Mouse (Mus musculus): ENCODE data around the gene Ntrk3.

Ntrk3 gene

DNA sequence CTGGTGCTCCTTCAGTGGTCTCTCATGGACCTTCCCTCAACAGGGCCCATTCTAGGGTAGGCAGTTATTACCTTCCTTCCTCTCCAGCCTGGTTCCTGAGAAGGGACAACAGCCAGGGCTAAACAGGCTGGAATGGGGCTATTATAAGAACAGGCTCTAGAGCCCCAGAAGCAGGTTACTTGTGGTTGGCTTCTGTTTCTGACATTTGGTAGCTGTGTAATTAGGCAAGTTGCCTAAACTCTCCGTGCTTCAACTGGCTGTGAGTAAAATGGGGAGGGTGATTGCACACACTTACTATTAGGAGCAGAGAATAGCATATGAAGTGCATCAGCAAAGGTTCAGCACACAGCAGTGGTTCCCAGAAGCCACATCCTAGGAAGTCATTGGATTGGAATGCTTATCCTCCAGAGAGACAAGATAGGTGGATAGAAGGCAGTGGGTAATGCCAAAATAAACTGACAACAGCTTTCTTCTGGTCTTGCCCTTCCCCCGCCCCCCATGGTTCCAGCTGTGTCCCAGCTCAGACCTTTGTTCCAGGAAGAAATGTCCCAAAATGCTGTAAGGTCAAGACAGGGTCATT lies 230.7 kb downstream of the Ntrk3 start:
- DNase-seq = no peak

DNA sequence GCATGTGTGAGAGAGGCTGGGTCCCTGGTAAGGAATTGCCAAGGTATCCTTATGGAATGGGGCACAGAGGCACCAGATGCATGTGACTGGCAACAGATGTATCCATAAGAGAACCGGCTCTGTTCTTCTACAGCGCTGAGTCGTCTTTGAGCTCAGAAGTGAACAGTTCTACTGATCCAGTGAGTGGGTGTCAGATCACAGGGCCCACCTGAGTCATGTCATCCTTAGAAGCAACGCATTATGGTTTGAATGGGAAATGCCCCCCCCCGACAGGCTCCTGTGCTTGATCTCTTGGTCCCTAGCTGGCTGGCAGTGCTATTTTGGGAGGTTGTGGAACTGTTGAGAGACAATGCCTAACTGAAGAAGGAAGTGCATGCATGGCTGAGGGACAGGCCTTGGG lies 236.9 kb downstream of the Ntrk3 start:
- DNase-seq = no peak

DNA sequence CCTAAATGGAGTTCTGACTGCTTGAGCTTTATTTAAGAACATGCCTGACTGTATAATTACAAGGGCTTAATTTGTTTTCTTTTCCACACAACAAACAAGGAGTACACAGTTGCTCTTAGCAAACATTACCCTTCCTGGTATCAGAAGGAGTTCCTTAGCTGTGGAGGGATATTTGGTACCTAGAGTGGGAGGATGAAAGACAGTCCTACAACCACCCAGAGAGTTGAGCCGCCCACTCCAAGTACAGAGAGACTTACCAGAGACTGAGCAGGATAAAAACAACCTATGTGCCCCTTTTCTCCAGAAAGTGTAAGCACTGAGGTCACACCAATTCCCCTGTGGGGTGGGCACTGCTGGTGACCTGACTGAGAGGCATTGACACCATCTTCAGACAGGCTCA lies 237.8 kb downstream of the Ntrk3 start:
- no peak for DNase-seq

DNA sequence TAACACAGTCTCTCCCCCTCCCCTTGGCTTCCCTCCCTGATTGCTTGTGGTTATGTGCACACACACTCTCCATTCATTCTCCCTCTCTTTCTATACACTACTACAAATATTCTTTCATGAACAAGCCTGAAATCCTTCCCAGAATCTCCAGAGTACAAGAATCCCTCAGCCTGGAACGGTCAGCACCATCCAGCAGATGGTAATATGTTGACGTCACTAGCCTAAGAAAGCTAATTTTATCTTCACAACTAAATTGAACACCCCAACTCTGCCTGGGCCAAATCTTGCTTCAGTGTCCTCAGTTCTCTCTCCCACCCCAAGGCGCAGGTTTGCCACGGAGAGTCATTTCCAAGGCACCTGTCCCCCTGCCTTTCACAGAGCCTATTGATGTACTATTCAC lies 239.5 kb downstream of the Ntrk3 start:
- no peak for DNase-seq

DNA sequence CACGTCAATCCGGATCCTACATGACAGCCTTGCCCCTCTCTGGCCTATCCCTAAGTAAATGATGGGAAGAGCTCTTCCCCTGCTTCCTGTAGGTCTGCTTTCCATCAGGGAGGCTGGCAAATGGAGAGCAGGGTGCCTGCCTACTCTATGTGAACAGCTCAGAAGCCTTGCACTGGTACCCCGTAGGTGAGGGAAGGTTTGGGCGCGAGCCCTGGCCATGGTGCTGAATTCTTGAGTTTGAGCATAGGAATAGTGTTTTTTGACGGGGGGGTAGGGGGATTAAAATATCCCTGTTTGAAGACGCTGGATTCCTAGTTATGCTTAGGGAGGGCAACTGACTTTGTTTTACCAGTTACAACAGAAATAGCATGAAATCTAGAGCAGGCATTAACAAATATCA lies 240.0 kb downstream of the Ntrk3 start:
- DNase-seq = peak; percentile 8

DNA sequence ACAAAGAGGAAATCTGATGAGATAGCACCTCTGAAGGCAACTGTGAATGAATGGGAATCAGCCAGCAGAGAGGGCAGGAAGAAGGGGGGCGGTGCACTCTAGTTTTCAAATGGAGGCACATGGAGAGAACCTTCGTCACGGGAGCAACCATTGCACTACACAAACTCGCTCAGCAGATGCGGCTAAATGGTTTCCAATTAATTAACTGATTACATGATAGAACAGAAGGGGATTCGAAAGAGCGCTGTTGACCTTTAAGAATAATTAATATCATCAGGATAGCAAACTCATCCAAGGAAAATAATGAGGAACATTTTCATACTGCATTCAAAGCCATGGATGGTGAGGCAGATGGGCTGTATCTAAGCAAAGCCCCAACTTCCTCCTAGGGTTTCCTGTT lies 244.2 kb downstream of the Ntrk3 start:
- no peak for DNase-seq

DNA sequence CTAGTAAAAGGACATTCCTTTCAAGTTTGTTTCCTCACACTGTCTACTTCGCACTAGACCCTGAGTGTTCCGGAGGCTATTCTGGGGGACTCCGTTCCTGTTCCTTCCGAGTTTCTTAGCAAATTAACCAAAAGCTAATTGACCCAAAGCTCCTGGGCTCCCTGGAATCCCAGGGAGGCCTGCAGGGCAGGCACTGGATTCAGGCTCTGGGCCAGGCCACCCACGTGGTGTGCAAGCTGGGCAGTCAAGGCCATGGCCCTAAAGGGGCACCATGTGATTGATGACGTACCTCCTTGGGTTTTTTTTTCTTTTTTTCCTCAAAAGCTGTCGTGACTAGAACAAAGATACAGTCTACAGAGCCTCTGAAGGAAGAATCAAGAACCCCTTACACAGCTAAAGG lies 246.6 kb downstream of the Ntrk3 start:
- no peak for DNase-seq

DNA sequence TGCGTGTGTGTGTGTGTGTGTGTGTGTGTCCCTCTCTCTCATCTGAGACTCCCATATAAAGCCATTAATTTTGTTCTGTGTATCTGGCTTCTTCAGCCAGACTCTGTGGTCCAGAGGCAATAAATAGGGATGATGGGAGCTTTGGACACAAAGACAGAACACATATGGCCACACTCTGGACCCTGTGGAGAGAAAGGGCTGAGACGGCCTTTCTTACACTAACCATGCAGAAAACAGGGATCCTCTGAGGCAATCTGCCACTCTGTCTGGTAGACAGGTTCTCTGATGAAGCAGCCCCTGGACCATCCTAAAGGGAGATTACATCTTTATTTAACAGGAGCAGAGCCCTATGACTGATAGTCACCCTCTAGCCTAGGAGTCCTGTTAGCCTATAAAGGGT lies 253.5 kb downstream of the Ntrk3 start:
- DNase-seq = no peak

DNA sequence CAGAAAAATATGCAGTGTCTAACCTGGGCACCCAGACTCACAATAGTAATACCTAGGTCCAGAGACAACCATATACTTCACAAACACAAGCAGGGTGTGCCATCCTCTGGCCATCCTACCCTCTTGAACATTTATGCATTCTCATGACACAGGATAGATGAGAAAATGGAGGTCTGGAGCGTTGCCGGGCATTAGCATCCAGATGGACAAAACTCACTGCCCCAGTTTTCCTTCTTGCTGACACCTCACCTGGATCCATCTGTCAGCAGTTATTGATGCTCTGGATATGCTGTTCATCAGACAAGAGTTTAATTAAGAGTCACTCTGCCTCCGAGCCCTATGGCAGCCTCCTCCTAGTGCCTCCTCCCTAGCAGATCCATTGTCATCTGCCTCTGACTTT lies 254.1 kb downstream of the Ntrk3 start:
- no peak for DNase-seq

DNA sequence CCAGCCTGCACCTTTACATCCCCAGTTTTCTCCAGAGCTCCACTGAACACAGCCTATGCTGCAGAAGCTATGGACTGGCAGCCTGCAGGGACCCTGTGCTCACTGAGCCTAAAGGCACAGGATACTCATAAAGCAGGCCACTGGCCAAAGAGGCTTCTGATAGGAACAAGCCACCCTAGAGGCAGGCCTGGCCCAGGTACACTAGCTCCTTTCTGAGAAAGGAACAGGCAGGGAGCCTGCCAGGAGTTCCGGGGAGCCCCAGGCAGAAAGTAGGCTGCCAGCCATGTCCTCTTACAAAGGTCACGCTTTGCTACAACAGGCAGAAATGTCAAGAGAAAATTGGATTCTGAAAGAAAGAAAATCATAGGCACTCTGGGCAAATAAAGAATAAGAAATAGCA lies 254.8 kb downstream of the Ntrk3 start:
- DNase-seq = no peak

DNA sequence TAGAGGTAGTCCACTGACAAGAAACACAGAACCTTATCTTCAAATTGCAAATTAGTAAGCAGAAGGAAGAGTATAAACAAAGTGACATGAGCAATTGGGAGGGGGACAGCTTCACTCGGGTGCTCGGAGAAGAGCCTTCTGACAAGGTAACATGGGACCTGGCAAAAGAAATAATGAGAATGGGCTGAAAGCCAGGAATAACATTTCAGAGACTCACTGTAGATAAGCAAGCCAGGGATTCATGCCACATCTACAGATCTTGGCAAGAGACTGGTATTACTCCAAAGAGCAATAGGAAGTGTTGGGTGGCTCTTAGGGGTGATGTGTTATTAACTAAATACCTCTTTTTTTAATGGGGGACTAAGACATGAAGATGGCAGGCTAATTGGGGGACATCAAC lies 258.9 kb downstream of the Ntrk3 start:
- DNase-seq = no peak

DNA sequence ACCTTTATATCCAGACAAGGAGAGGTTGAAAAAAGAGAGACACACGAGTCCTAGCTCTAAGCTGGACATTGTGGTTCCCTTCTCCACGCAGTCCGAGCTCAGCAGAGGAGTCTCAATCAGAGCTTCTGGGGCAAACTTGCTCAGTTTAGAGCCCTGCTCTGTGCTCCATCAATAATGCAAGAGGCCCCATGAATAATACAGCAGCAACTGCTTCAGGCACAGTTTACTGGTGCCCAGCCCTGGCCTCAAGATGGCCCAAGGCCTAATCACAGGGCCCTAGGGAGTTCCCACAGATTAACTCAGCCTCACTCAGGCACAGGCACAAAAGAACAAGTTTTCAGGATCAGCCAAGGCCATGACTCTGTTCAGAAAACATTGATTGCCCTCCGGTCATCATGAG lies 266.1 kb downstream of the Ntrk3 start:
- no peak for DNase-seq

DNA sequence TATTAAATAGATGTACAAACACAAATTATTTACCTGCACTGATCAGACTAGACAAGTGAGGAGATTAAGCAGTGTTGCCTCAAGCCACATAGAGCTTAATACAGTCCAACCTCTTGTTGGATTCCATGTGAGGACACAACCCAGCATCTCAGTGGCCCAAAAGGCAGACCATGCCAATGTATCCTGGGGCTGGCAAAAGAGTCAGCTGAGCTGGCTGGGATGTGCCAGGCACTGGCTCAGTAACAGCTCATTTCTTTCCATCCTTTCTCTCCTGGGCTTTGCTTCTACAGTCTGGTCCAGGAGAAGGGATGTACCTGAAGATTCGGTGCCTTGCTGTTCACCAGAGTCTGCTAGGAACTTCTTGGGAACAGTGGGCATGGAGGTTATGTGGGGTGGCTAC lies 266.5 kb downstream of the Ntrk3 start:
- no peak for DNase-seq

DNA sequence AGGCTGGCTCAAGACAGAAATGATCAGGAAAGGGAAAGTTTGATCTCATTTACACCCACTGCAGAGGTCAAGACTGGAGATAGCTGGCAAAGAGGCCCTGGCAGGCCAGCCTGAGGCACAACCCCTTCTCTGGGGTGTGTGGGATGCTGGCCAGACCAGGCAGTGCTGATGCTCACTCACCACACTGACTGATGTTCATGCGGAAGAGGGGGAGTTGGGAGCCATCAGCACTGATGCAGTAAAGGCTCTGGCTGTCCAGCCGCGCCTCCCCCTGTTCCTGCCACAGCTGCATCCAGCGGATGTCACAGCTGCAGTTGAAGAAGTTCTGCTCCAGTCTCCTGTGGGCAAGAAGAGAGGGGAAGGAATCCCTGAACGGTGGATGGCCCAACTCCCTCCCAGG lies 275.2 kb downstream of the Ntrk3 start:
- no peak for DNase-seq

DNA sequence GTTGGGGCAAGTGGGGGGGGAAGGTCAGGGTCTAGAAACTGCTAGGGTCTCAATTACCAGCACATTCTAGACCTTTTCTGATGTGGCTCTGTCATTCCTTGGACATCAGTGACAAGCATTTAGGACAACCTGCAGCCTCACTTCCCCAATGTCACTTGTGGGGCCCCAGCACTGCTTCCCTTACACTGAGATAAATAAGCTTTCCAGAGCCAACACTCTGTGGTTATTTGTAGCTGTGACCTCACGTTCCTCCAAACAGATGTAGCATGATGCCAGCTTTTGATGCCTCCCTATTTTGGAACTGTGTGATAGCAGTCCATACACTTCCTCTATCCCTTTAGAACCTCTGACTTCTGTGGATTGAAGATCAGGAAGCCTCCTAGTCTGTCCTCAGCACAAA lies 278.8 kb downstream of the Ntrk3 start:
- DNase-seq = no peak

DNA sequence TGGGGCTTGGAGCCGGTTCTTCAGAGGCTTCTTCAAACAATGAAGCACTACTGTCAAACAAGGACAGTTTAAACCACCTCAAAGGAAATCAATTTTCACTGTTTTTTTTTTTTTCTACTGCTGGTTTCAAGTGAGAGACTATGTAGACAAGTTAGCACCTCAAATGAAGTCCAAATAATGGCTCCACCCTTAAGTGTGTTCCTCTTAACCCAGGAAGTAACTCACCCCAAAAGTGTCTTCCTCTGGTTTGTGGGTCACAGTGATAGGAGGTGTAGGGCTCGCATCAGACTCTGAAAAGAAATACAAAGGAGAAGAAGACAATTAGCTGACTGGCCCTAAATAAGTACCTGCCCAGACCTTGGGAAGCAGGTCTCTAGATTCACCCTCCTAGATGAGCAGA lies 286.1 kb downstream of the Ntrk3 start:
- no peak for DNase-seq

DNA sequence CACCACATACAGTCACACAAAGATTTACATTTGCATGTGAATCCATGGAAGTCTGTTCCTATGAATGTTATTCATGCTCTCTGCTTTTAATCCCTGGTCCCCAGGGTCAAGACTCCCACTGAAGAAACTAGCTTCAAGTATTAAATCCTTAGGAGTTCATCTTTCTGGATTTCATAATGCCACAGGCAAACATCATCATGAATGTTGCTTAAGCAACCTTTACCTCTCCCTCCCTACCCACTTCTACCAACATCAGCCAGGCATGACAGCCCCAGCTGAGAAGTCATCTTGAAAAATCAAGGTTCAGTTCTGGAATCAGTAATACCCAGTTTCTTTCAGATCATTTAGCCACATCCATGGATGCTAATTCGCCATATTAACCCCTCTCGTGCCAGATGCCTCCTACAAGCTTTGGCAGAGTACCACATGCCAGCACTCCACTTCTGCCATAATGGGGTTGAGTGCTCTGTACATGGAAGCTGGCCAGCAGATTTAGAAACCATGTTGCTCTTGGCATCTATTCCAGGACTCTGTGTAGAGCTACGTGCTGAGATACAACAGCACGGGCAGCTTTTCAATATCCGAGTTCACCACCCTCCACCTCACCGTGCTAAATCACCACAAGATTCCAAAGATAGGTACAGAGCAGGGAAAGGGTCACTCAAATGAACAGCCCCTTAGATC lies 287.8 kb downstream of the Ntrk3 start:
- DNase-seq = no peak

DNA sequence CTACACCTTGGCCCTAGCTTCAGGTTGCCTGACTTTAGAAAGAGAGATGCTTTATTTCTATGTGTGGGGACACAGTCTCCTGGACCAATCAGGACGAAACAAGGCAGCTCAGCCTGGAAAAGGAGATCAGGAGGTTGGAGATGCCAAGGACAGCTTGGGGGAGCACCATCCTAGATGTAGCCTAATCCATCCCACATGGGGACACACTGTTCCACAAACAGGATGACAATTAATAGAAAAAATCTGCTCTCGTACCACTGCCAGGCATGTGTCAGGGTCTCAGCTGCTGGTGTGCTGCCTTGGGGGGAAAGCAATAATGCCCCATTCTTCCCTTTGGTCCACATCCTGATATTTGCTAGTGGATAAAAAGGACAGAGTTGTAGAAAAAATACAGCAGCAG lies 289.0 kb downstream of the Ntrk3 start:
- DNase-seq = no peak

DNA sequence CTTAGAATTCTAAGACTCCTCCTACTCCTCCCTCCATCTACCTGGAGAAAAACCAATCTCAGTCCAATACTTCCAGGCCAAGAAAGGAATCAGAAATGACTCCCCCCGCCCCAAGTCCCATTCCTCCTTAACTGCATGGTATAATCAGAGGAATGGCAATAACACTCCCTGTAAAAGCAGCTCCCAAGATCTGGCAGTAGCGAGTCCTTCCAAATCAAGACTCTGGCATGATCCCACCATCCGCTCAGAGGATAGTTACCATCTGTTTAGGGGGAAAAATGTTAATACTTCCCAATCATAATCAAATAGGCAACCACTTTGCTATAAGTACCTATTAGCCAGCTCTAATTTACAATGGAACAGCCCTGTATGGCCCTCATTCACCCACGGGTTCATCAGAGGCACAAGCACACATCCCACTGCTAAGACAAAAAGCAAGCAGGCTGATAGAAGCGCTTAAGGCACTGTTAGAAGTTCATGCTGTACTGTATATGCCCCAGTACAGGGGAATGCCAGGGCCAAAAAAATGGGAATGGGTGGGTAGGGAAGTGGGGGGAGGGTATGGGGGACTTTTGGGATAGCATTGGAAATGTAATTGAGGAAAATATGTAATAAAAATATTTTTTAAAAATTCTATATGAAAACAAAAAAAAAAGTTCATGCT lies 294.3 kb downstream of the Ntrk3 start:
- DNase-seq = no peak

DNA sequence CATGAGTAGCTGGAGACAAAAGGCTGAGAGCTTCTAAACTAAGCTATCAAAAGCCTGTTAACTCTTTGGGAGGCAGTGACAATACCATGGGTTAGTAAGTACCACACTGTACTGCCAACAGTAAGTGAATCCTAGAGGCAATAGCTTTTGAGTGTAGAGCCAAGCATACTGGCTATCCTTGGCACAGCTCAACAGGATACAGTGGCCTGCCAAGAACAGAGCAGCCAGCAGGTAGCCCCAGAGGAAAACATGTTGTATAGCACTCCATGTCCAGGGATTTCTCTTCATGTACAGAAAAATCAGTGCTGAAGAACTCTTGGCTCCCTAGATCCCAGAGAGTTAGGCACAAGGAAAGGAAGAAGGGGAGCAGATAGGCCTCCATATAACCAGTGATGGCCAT lies 296.1 kb downstream of the Ntrk3 start:
- no peak for DNase-seq

DNA sequence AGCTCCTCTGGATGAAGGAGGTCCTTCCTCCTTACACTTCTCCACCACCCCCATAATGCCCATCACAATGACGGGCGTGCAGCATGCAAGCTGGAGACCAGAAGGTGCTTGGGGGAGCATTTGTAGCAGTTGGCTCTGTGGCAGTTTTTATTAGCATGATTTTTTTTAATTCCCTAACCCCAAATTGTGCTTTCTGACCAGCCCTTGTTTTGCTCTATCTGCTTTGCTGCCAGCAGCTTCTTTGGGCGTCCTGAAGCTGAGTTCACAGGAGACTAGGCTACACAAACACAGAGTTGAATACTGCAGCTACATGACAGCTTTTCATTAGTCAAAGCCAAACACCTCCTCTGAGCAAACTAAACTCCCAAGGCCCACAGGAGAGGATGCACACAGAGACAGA lies 296.9 kb downstream of the Ntrk3 start:
- DNase-seq = no peak

DNA sequence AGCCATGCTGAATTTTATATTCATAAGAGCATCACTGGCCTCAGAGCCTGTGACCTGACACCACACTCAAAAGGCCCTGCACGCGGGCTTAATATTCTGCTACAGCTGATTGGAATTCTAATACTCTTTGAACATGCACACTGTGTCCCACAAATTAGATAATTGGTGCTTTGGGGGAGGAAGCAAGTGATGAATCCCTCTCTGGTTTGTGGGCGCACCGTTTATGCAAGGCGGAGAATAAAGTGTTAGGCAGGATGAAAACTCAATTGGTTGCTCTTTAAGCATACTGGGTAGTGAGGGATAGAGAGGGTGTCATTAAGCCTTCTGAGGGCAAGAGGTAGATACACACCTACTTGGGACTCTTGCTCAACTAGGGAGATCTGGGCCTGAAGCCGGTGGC lies 297.3 kb downstream of the Ntrk3 start:
- DNase-seq = no peak

DNA sequence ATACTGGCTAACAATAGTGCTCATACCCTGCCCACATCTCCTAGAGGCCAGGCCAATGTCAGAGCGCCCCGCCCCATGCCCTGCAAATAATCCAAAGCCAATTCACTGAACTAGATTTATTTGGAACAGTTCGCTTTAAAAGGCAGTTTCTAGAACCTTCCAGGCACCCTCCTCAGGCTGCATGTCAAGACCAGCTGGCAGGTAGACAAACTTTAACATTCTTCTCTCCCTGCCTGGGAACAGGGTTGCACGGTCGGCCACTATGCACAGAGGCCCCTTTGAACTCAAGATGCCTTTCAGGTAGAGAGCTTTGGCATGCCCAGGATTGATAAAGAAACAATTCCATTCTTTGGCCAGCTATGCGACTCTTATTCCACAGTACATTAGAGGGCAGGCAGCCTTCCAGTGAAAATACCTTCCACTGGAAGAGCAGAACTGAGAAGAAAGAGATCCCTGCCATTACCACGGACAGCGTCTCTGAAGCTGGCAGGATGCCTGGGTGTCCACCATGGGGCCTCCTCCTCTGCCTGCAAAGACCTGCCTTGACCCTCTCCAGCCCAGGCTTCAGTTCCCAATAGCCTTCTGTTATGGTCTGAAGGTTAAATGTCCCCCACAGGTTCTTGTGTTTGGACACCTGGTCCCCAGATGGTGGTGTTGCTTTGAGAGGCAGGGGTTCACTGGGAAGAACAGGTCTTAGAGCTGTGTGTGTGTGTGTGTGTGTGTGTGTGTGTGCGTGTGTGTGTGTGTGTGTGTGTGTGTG lies 298.3 kb downstream of the Ntrk3 start:
- peak; percentile 7 for DNase-seq

DNA sequence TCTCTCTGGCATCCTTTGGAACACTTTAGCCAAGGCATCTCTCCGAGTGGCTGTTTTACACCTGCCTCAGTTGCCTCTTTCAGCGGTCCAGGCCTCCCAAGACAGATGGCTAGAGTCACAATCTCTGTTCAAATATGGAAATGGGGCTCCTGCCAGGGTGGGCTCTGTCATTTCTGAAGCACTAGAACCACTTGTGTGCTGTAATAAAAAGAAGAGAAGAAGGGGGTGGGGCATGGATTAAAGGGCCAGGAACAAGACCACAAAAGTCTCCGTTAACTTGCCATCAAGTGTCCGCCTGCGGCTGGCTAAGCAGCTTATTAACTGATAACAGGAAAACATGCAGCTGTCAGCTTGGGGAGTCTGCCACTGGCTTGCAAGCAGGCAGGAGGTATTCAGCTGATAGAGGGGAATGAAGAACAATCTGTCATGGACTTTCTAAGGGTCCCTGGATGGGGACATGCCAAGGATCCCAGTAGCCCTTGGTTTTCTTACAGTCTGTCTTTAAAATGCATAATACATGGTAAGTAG lies 304.1 kb downstream of the Ntrk3 start:
- DNase-seq = peak; percentile 53

Data from lung, postnatal 10 days (tissue).